Mouse (Mus musculus) activated CD4-positive, CD25-positive, alpha-beta regulatory T cell (primary cell): ENCODE data around the gene 4921511M17Rik. TPM values are rescaled to one million over a fixed set of nuclear protein-coding genes. Genes with fewer than 3 reads are reported as not detected.

Source experiments
- polyA plus RNA-seq, 2 experiments: library from polyadenylated mRNA; unstranded; fragments of 100-300 nt; shearing (Covaris generic); gene quantifications; one replicate each; pipeline ENCODE4 v1.2.1; 2017

The 4921511M17Rik gene
- not detected for polyA plus RNA-seq

GRCm38 (mm10) chrX:154033727-154034126 lies at the start of gene 4921511M17Rik:
TSS of gene 4921511M17Rik (minus strand) at chrX:154033827.

DNA sequence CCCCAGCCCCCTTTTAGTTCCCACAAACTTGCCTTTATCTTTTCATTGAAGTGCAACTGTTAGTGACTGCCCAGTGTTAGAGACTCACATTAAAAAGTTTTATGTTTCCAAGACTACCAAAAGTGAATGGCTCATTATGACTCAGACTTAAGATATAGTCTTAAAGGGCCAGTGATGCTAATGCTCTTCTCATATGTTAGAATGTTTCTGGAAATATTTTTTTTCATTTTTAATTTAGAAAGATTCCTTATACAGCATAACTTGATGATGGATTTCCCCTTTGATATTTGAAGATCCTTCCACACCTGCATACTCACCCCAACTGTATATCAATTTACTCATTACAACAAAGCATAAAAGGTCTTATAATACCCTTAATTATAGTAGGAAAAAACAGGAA lies 21.3 kb upstream of the 4921511M17Rik start, which contains the start of gene Gm10057:
Gene Gm10057, minus strand, starts transcription at position 101 of the 400 bp plus-strand sequence.

DNA sequence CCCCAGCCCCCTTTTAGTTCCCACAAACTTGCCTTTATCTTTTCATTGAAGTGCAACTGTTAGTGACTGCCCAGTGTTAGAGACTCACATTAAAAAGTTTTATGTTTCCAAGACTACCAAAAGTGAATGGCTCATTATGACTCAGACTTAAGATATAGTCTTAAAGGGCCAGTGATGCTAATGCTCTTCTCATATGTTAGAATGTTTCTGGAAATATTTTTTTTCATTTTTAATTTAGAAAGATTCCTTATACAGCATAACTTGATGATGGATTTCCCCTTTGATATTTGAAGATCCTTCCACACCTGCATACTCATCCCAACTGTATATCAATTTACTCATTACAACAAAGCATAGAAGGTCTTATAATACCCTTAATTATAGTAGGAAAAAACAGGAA lies 21.1 kb downstream of the 4921511M17Rik start, which contains the start of gene Samt1:
Gene Samt1, minus strand, starts transcription at position 101 of the 400 bp plus-strand sequence.

Other genes with a start within 250 kb of the 4921511M17Rik start
- 10 to 100 TPM; 12.5 to 17.1 TPM for gene Spin2c, start 201.6 kb downstream of the 4921511M17Rik start, polyA plus RNA-seq
- gene Samt1, start 21.2 kb downstream of the 4921511M17Rik start, polyA plus RNA-seq = not detected
- gene Gm10057, start 21.2 kb upstream of the 4921511M17Rik start, polyA plus RNA-seq = not detected
- not detected for gene Gm15140, start 86.9 kb upstream of the 4921511M17Rik start, polyA plus RNA-seq